Mouse (Mus musculus) urinary bladder, postnatal 14 days (tissue): ENCODE data around the gene Phf10.
A peak's percentile ranks its signal among the peaks of the same experiment; 100 is the strongest.
"Not testable (repeated sequence)": the region's sequence is repeated elsewhere in the genome, so short reads cannot be mapped to it uniquely, and the experiment has no call there.

ENCODE experiments used
- DNase-seq: peaks from one replicate; pipeline ENCODE4 v3.0.0; 2021; ENCODE audit warnings: low spot score

The Phf10 gene

GRCm38 (mm10) chr17:14943009-14943728, 17.9 kb downstream of the Phf10 start, which contains the start of the genes Wdr27 and 1600012H06Rik:
Gene Wdr27, minus strand, starts transcription at chr17:14943158.
Gene 1600012H06Rik, plus strand, starts transcription at chr17:14943184.
- peak; percentile 99 for DNase-seq

- DNase-seq = not testable (repeated sequence)
Observed at GRCm38 (mm10) chr17:14942181-14942580, 18.9 kb downstream of the Phf10 start.

GRCm38 (mm10) chr17:14935841-14936605, 25.1 kb downstream of the Phf10 start:
- no peak for DNase-seq

GRCm38 (mm10) chr17:14935280-14935679, 25.8 kb downstream of the Phf10 start:
- DNase-seq = not testable (repeated sequence)

GRCm38 (mm10) chr17:14931469-14931868, 29.6 kb downstream of the Phf10 start:
- no peak for DNase-seq

GRCm38 (mm10) chr17:14930697-14931096, 30.4 kb downstream of the Phf10 start:
- DNase-seq = no peak

- no peak for DNase-seq
Observed at GRCm38 (mm10) chr17:14928631-14929030, 32.4 kb downstream of the Phf10 start.

- no peak for DNase-seq
Observed at GRCm38 (mm10) chr17:14927644-14928218, 33.3 kb downstream of the Phf10 start.

- DNase-seq = no peak
Observed at GRCm38 (mm10) chr17:14921582-14921981, 39.5 kb downstream of the Phf10 start.

- no peak for DNase-seq
Observed at GRCm38 (mm10) chr17:14917866-14918265, 43.2 kb downstream of the Phf10 start.

- DNase-seq = no peak
Observed at GRCm38 (mm10) chr17:14914401-14914800, 46.7 kb downstream of the Phf10 start.

- no peak for DNase-seq
Observed at GRCm38 (mm10) chr17:14912981-14913380, 48.1 kb downstream of the Phf10 start.

- DNase-seq = no peak
Observed at GRCm38 (mm10) chr17:14912420-14912819, 48.7 kb downstream of the Phf10 start.

- DNase-seq = no peak
Observed at GRCm38 (mm10) chr17:14910771-14911170, 50.3 kb downstream of the Phf10 start.

GRCm38 (mm10) chr17:14909331-14909730, 51.7 kb downstream of the Phf10 start:
- no peak for DNase-seq

GRCm38 (mm10) chr17:14907136-14907535, 53.9 kb downstream of the Phf10 start:
- DNase-seq = no peak

- no peak for DNase-seq
Observed at GRCm38 (mm10) chr17:14906611-14907010, 54.5 kb downstream of the Phf10 start.

GRCm38 (mm10) chr17:14904637-14905265, 56.3 kb downstream of the Phf10 start:
- DNase-seq = peak; percentile 74

- DNase-seq = no peak
Observed at GRCm38 (mm10) chr17:14904206-14904605, 56.9 kb downstream of the Phf10 start.

- DNase-seq = no peak
Observed at GRCm38 (mm10) chr17:14903212-14903611, 57.9 kb downstream of the Phf10 start.

GRCm38 (mm10) chr17:14898972-14899371, 62.1 kb downstream of the Phf10 start:
- no peak for DNase-seq

GRCm38 (mm10) chr17:14895058-14895457, 66.0 kb downstream of the Phf10 start:
- not testable (repeated sequence) for DNase-seq
